Mouse (Mus musculus): ENCODE results near the gene Acot4. TPM values are rescaled to one million over a fixed set of nuclear protein-coding genes. Genes with fewer than 3 reads are reported as not detected.
"Not testable (repeated sequence)": the region's sequence is repeated elsewhere in the genome, so short reads cannot be mapped to it uniquely, and the experiment has no call there.

The Acot4 gene
- polyA plus RNA-seq (2012; rRNA removed), result 4.8 and 5.0 TPM in 2 replicates
- 7.9 and 8.4 TPM in 2 replicates for polyA plus RNA-seq (2014; fragmentation: Nextera tagmentation; extraction: Ambion mirVana)

GRCm38 (mm10) chr12:84038241-84038640 lies at the start of gene Acot4:
Acot4 (plus strand) TSS chr12:84038379.
- not testable (repeated sequence) for H3K36me3 ChIP-seq (replicated peaks; ENCODE audit: control insufficient read depth, insufficient read depth, low read depth); H3K27me3 ChIP-seq (ENCODE audit: control insufficient read depth, insufficient read depth, low read length); H3K27ac ChIP-seq; H3K4me1 ChIP-seq (replicated peaks; ENCODE audit: control insufficient read depth in 2 of 2, insufficient read depth in 2 of 2, low read length in 1 of 2); DNase-seq (ENCODE audit: low read depth in 3 of 3, low spot score in 3 of 3); H3K9me3 ChIP-seq (ENCODE audit: control insufficient read depth, low read length); H3K9ac ChIP-seq (replicated peaks)
- ATAC-seq (ENCODE audit: insufficient read depth), result peak; percentile 40; the same call in 1 of the 2 replicates
- 12% methylated on average over 26 of the region's 32 CpGs for whole genome bisulfite sequencing (ENCODE audit: insufficient replicate concordance)
- Histone ChIP-seq H3K4me3 (ENCODE audit: insufficient read depth in 1 of 2, low read depth in 2 of 2, low read length in 2 of 2) (peak within 1 kb of the TSS; percentile 40 to 58), H3K4me2 (ENCODE audit: low read depth) (peak within 1 kb of the TSS; percentile 47)

- no peak for ATAC-seq (ENCODE audit: insufficient read depth)
- TF ChIP-seq EP300 (IDR thresholded peaks at IDR 0.05; ENCODE audit: low read depth) (no peak), CTCF (IDR thresholded peaks at IDR 0.05; ENCODE audit: low read depth) (no peak)
- H3K27me3 ChIP-seq (ENCODE audit: control insufficient read depth, insufficient read depth, low read length), result no peaks in the 10 kb centered on the region
- peak overlapping the region; percentile 75 for H3K4me2 ChIP-seq (ENCODE audit: low read depth)
- H3K4me3 ChIP-seq (ENCODE audit: insufficient read depth in 1 of 2, low read depth in 2 of 2, low read length in 2 of 2), result peak overlapping the region; percentile 66 to 70
- H3K36me3 ChIP-seq (replicated peaks; ENCODE audit: control insufficient read depth, insufficient read depth, low read depth), result no peaks in the 10 kb centered on the region
- H3K9me3 ChIP-seq (ENCODE audit: control insufficient read depth, low read length), result no peaks in the 10 kb centered on the region
- peaks cover 0 to 6% of the 10 kb centered on the region in 2 experiments; a peak in 2 of 4 replicates for H3K4me1 ChIP-seq (replicated peaks; ENCODE audit: control insufficient read depth in 2 of 2, insufficient read depth in 2 of 2, low read length in 1 of 2)
- H3K27ac ChIP-seq, result no peak overlapping the region
- WGBS (ENCODE audit: insufficient replicate concordance), result 58% methylated on average over 4 of the region's 4 CpGs
- H3K9ac ChIP-seq (replicated peaks), result peak overlapping the region; percentile 70
- DNase-seq (ENCODE audit: low read depth in 3 of 3, low spot score in 3 of 3), result no peak
These were observed 49.7 kb upstream of the Acot4 start for GRCm38 (mm10) chr12:83988483-83988882.

GRCm38 (mm10) chr12:83989378-83989777 lies 48.8 kb upstream of the Acot4 start:
- Histone ChIP-seq H3K27ac (no peak overlapping the region), H3K4me1 (replicated peaks; ENCODE audit: control insufficient read depth in 2 of 2, insufficient read depth in 2 of 2, low read length in 1 of 2) (peaks cover 0 to 6% of the 10 kb centered on the region in 2 experiments; a peak in 2 of 4 replicates), H3K36me3 (replicated peaks; ENCODE audit: control insufficient read depth, insufficient read depth, low read depth) (no peaks in the 10 kb centered on the region), H3K4me2 (ENCODE audit: low read depth) (no peak overlapping the region), H3K27me3 (ENCODE audit: control insufficient read depth, insufficient read depth, low read length) (no peaks in the 10 kb centered on the region), H3K9me3 (ENCODE audit: control insufficient read depth, low read length) (no peaks in the 10 kb centered on the region), H3K4me3 (ENCODE audit: insufficient read depth in 1 of 2, low read depth in 2 of 2, low read length in 2 of 2) (no peak overlapping the region), H3K9ac (replicated peaks) (no peak overlapping the region)
- 79% methylated on average over 4 of the region's 4 CpGs for WGBS (ENCODE audit: insufficient replicate concordance)
- DNase-seq (ENCODE audit: low read depth in 3 of 3, low spot score in 3 of 3), result no peak
- TF ChIP-seq CTCF (IDR thresholded peaks at IDR 0.05; ENCODE audit: low read depth), result no peak
- TF ChIP-seq EP300 (IDR thresholded peaks at IDR 0.05; ENCODE audit: low read depth), result no peak
- ATAC-seq (ENCODE audit: insufficient read depth), result no peak

GRCm38 (mm10) chr12:83997221-83997620 lies 41.0 kb upstream of the Acot4 start:
- no peaks in the 10 kb centered on the region for H3K36me3 ChIP-seq (replicated peaks; ENCODE audit: control insufficient read depth, insufficient read depth, low read depth)
- H3K27me3 ChIP-seq (ENCODE audit: control insufficient read depth, insufficient read depth, low read length), result no peaks in the 10 kb centered on the region
- H3K4me2 ChIP-seq (ENCODE audit: low read depth), result no peak overlapping the region
- DNase-seq (ENCODE audit: low read depth in 3 of 3, low spot score in 3 of 3), result no peak
- TF ChIP-seq CTCF (IDR thresholded peaks at IDR 0.05; ENCODE audit: low read depth), result no peak
- no peak for TF ChIP-seq EP300 (IDR thresholded peaks at IDR 0.05; ENCODE audit: low read depth)
- no peak overlapping the region for H3K27ac ChIP-seq
- 36% methylated on average over 2 of the region's 2 CpGs for WGBS (ENCODE audit: insufficient replicate concordance)
- no peaks in the 10 kb centered on the region for H3K9me3 ChIP-seq (ENCODE audit: control insufficient read depth, low read length)
- H3K9ac ChIP-seq (replicated peaks), result no peak overlapping the region
- no peak overlapping the region for H3K4me3 ChIP-seq (ENCODE audit: insufficient read depth in 1 of 2, low read depth in 2 of 2, low read length in 2 of 2)
- peaks cover 0 to 3% of the 10 kb centered on the region in 2 experiments; a peak in 2 of 4 replicates for H3K4me1 ChIP-seq (replicated peaks; ENCODE audit: control insufficient read depth in 2 of 2, insufficient read depth in 2 of 2, low read length in 1 of 2)
- ATAC-seq (ENCODE audit: insufficient read depth), result no peak

- no peak for ATAC-seq (ENCODE audit: insufficient read depth)
- H3K27ac ChIP-seq, result no peak overlapping the region
- H3K4me3 ChIP-seq (ENCODE audit: insufficient read depth in 1 of 2, low read depth in 2 of 2, low read length in 2 of 2), result no peak overlapping the region
- H3K4me2 ChIP-seq (ENCODE audit: low read depth), result no peak overlapping the region
- DNase-seq (ENCODE audit: low read depth in 3 of 3, low spot score in 3 of 3), result no peak
- no peak overlapping the region for H3K9ac ChIP-seq (replicated peaks)
- no peaks in the 10 kb centered on the region for H3K27me3 ChIP-seq (ENCODE audit: control insufficient read depth, insufficient read depth, low read length)
- WGBS (ENCODE audit: insufficient replicate concordance), result 48% methylated on average over 11 of the region's 11 CpGs
- H3K36me3 ChIP-seq (replicated peaks; ENCODE audit: control insufficient read depth, insufficient read depth, low read depth), result no peaks in the 10 kb centered on the region
- H3K4me1 ChIP-seq (replicated peaks; ENCODE audit: control insufficient read depth in 2 of 2, insufficient read depth in 2 of 2, low read length in 1 of 2), result peaks cover 0 to 3% of the 10 kb centered on the region in 2 experiments; a peak in 2 of 4 replicates
- H3K9me3 ChIP-seq (ENCODE audit: control insufficient read depth, low read length), result no peaks in the 10 kb centered on the region
- no peak for TF ChIP-seq EP300 (IDR thresholded peaks at IDR 0.05; ENCODE audit: low read depth)
- TF ChIP-seq CTCF (IDR thresholded peaks at IDR 0.05; ENCODE audit: low read depth), result no peak
These were observed 39.7 kb upstream of the Acot4 start for GRCm38 (mm10) chr12:83998341-83999107.

- H3K4me1 ChIP-seq (replicated peaks; ENCODE audit: control insufficient read depth in 2 of 2, insufficient read depth in 2 of 2, low read length in 1 of 2); H3K9me3 ChIP-seq (ENCODE audit: control insufficient read depth, low read length); H3K27me3 ChIP-seq (ENCODE audit: control insufficient read depth, insufficient read depth, low read length); H3K9ac ChIP-seq (replicated peaks); H3K36me3 ChIP-seq (replicated peaks; ENCODE audit: control insufficient read depth, insufficient read depth, low read depth); H3K4me3 ChIP-seq (ENCODE audit: insufficient read depth in 1 of 2, low read depth in 2 of 2, low read length in 2 of 2); H3K4me2 ChIP-seq (ENCODE audit: low read depth); H3K27ac ChIP-seq: not testable (repeated sequence)
- ATAC-seq (ENCODE audit: insufficient read depth), result peak; percentile 74
- peak in 1 of 3 experiments; percentile 25 for DNase-seq (ENCODE audit: low read depth in 3 of 3, low spot score in 3 of 3)
- 58% methylated on average over 8 of the region's 8 CpGs for WGBS (ENCODE audit: insufficient replicate concordance)
These were observed 38.9 kb upstream of the Acot4 start for GRCm38 (mm10) chr12:83999237-83999636.
